Mouse (Mus musculus): Measurements from ENCODE around the gene Rab3il1. TPM values are rescaled to one million over a fixed set of nuclear protein-coding genes. Genes with fewer than 3 reads are reported as not detected.

Gene Rab3il1
- total RNA-seq, 2 experiments from 2014 or later: 262 to 345 TPM

GRCm38 (mm10) chr19:10056686-10057085 is 55.2 kb downstream of the Rab3il1 start:
- ATAC-seq (replicated peaks; ENCODE audit: low FRiP score, poor library complexity, severe bottlenecking): no peak

DNA sequence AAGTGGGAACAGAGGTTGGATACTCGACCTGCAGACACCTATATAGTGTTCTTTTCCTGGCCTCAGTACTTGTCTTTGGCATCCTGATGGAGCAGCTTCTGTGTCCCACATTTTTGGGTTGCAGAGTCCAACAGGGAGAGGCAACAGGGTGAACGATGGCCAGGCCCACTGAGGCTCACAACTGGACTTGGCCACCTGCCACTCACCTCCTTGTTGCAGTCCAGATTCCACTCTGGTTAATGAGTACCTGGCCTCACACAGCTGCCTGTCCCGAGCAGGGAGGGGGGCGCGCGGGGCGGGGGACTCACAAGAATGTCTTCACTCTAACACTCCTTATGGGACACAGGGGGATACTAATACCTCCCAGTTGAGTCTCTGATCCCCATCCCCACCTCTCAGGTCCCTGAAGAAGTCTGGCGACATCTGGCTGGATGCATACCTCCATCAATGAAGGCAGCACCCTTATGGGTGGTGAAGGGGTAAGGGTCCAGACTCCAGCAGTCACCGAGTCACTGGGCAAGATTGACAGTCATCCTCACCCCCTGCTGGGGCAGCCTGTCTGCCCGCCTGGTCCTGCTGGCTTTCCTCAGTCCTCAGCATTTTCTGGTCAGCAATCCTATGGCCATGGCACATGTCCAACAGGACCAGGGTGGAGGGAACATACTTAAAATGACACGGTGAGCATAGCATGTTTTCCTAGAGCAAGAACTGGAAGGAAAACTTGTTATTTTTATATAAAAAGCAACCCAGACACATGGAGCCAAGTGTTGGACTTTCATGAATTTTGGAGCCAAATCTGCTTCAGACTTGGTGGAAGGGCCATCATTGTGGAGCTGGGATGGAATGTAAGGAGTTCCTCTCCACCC is 56.2 kb downstream of the Rab3il1 start:
- no peak for ATAC-seq (replicated peaks; ENCODE audit: low FRiP score, poor library complexity, severe bottlenecking)

DNA sequence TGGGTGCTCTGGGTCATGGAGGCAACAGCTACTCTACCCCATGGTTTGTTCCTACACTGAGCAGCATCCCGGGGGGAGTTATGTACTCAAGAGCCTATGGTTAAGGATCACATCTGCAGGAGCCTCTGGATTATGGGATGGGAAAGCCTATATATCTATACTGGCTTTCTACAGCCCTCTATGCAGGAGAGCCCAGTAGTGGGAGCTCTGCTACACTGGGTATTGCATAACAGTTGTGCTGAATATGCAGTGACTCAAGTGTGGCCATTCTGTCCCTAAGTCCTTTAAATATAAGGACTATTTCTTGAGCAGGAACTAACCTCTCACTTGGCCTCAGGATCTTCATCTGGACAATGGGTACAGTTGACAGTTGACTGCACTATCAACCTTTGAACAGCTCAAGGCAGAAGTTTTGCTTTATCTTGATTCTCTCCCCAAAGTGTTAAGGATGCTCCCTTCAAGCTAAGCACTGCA is 56.9 kb downstream of the Rab3il1 start:
- ATAC-seq (replicated peaks; ENCODE audit: low FRiP score, poor library complexity, severe bottlenecking): no peak

DNA sequence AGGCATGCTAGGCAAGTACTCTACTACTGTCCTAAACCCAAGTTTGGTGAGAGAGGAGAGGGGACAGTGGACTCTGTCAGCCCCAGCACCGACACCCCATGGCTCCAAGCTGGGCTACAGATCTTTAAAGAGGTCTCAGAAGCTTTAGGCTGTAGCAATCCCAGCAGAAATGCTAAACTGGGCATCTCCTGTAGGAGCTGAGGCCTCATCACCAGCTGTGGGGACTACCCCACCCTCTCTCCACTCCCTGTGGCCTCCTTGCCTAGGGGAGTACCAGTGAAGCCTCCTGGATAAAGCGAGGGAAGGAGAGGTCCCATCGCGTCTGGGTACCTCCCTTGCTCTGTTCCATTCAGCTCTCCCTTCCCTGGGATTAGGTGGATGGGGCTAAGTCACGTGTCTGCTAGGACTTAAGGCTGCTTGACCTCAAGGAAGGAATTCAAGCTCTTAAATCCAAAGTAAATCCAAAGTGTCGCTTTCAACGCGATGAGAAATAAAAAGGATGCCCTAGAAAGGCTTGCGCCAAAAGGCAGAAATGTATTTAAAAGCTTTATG is 57.5 kb downstream of the Rab3il1 start:
- ATAC-seq (replicated peaks; ENCODE audit: low FRiP score, poor library complexity, severe bottlenecking): no peak

DNA sequence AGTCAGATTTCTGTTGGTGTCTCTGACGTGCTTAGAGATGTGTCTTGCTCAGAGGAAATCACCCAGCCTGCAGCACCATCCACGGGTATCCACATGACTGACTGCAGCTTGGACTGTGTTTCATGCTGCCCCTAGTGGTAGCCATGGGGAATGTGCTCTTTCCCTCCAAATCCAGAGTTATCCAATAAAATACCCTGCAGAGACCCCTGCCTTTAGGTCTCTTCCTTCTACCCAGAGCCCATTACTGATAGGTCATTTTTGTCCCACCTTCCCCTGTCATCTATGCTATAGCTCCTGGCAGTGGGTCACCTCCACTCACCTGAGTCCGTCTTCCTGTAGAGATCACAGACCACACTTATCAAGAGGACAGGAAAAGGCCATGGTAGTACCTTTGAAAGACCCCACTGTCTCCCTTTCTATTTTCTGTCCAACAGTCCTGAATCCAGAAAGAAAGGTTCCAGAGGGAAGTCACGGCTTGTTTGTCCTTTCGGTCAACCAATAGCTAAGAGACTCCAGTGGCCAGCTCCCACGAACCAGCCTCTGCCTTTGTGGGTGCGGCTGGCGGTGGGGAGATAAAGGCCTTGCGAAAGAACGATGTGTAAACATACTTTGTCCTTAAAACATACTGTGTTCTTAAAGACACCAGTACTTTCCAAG is 58.6 kb downstream of the Rab3il1 start:
- ATAC-seq (replicated peaks; ENCODE audit: low FRiP score, poor library complexity, severe bottlenecking): peak; percentile 84

GRCm38 (mm10) chr19:10060783-10061590 is 59.5 kb downstream of the Rab3il1 start:
- no peak for ATAC-seq (replicated peaks; ENCODE audit: low FRiP score, poor library complexity, severe bottlenecking)

GRCm38 (mm10) chr19:10061624-10062023 is 60.2 kb downstream of the Rab3il1 start:
- no peak for ATAC-seq (replicated peaks; ENCODE audit: low FRiP score, poor library complexity, severe bottlenecking)

- no peak for ATAC-seq (replicated peaks; ENCODE audit: low FRiP score, poor library complexity, severe bottlenecking)
These were observed 60.8 kb downstream of the Rab3il1 start for GRCm38 (mm10) chr19:10062292-10062691.

DNA sequence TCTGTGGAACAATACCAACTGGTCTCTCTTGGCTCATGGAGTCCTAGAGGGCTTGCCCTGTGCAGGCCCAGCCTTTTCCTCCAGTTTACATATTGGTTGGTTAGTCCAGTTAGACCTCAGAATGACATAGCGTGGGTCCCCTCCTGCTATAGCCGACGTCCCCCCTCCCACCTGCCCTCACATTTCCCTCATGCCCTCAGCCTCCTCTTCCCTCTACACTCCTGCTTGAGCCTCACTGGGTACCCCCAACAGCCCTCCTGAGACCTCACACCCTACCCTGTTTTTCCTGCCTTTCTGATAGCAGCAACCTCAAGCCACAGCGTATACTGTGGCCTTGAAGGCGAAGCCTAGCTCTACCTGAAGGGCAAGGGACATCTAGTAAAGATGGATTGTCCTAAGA is 61.4 kb downstream of the Rab3il1 start:
- no peak for ATAC-seq (replicated peaks; ENCODE audit: low FRiP score, poor library complexity, severe bottlenecking)

DNA sequence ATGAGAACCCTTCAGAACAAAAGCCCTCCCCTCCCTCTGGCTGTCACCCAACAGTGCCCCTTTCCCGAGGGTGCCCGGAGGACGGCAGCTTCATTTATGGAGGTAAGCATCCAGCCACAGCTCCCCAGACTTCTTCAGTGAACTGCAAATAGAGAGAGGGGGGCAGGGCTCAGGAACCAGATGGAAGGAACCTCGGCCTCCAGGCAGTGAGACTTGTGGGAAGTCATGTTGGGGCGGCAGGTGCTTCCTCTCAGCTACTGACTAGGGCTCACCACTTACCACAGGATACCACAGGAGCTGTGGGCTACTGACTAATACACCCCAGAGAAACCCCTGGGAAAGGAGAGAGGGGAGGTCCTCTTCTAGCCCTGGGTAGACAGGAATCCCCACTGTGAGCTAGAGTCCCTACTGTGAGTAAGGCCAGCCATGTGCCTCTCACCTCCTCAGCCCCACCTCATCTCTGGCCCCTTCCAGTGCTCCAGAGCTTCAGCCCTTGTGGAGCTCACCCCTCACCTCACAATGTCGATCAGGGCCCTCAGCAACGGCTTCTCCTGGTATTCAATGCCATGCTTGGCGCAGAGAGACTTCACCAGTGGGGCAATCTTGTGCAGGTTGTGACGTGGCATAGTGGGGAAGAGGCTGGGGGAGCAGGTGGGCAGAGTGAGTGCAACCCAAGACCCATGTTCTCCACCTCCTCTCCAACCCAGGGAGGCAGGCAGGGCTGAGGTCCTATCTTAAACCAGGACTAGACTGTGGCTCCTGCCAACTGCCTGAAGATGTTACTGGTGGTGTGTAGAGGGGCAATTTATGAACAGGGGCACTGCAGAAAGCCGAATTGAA is 62.9 kb downstream of the Rab3il1 start:
- no peak for ATAC-seq (replicated peaks; ENCODE audit: low FRiP score, poor library complexity, severe bottlenecking)

DNA sequence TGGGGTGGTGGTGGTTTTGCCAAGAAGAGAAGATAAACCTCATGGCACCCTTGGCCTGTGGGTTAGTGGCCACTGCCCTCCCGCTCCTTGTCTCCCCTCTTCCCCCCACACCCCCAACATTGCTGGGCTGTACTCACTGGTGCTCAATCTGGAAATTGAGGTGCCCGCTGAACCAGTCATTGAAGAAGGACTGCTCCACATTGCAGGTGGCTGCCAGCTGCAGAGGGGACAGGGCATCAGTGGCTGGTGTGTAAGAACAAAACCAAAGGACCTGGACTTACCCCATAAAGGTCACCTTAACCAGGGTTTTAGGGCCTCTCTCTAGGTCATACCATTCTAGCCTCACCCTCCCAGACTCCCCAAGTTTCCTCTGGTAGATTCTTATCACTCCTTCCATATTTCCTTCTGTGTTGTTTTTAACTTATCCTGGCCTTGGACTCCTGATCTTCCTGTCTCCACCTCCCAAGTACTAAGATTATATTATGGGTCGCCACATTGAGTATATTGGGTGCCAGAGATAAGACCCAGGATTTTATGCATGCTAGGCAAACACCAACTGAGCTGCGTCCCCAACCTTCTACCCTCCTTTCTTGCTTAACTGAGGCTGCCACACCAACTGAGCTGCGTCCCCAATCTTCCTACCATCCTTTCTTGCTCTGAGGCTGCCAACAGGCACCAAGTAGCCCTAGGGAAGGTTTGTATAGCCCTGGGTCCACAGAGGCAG is 64.2 kb downstream of the Rab3il1 start:
- no peak for ATAC-seq (replicated peaks; ENCODE audit: low FRiP score, poor library complexity, severe bottlenecking)

DNA sequence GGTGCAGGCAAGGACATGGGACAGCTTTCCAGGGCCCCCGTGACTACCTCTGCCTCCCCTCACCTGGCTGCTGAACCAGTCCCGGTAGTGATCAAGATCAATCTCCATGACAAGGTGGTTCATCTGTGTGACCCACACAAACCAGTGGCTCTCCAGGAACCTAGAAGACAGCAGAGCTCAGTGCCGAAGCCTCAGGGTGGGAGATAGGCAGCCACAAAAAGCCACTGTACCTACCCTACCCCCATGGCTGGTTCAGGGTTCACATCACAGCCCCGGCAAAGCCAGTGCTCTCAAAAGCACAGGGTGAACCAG is 64.7 kb downstream of the Rab3il1 start:
- no peak for ATAC-seq (replicated peaks; ENCODE audit: low FRiP score, poor library complexity, severe bottlenecking)

DNA sequence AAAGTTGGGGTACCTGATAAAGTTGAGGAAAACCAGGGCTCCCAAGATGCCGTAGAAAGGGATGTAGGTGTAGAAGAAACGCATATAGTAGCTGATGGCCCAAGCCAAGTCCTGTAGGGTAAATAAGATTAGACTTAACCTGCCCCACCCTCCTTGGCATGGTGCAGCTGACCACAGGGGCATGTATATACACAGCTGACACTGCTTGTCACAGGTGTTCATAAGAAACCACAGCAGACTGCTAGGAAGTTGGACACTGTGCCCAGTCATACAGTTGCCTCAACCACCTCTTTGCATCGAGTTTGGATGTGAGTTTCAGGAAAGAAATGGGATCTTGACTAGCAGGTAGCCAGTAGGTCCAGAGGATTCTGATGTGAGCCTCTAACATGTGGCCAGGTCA is 65.0 kb downstream of the Rab3il1 start:
- no peak for ATAC-seq (replicated peaks; ENCODE audit: low FRiP score, poor library complexity, severe bottlenecking)

- ATAC-seq (replicated peaks; ENCODE audit: low FRiP score, poor library complexity, severe bottlenecking): no peak
These were observed 66.2 kb downstream of the Rab3il1 start for GRCm38 (mm10) chr19:10067701-10068100.

- no peak for ATAC-seq (replicated peaks; ENCODE audit: low FRiP score, poor library complexity, severe bottlenecking)
These were observed 68.9 kb downstream of the Rab3il1 start for GRCm38 (mm10) chr19:10070186-10070980.

DNA sequence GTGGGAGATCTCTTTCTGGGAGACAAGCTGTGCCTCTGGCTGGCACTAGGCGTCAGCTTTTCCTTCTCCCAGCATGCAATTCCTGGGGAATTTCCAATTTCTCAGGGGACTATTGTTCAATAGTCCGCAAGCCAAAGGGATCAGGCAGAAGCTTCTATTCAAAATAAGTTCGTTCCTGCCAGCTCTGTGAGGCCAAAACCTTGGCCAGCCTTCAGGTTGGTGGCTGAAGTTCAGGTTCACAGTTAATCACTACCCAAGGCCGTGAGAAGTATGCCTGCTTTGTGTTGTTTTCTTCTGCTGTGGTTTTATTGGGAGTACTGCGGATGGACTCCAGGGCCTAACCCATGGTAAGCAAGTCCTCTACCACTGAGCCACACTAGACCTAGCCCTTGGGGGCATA is 69.7 kb downstream of the Rab3il1 start:
- ATAC-seq (replicated peaks; ENCODE audit: low FRiP score, poor library complexity, severe bottlenecking): no peak

- no peak for ATAC-seq (replicated peaks; ENCODE audit: low FRiP score, poor library complexity, severe bottlenecking)
These were observed 70.4 kb downstream of the Rab3il1 start for GRCm38 (mm10) chr19:10071892-10072291.

DNA sequence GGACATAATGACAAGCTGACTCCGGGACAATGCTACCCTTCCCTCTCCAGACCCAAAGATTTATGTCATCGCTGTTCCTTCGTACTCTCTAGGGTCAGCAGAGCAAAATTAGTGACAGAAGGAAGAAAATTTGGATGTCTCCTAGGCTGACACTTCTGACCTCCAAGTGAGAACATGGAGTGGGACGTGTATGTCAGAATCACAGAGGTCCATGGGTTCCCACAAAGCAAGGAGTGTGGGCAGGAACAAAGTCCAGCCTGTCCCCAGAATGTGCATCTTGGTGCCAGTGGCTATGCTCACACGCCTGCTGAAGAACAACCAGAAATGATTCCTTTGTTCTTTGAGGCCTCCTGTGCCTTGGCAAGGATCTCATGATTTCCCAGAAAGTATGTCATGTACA is 71.7 kb downstream of the Rab3il1 start:
- no peak for ATAC-seq (replicated peaks; ENCODE audit: low FRiP score, poor library complexity, severe bottlenecking)
